Mouse (Mus musculus) spleen, adult 2 months (tissue): ENCODE measurements around the gene Gatad2a.

Experiments used
- CTCF ChIP-seq: fragments of 200-500 bp; IDR thresholded peaks from 2 replicates; pipeline ENCODE4 v1.5.1; 2011; ENCODE audit warnings: mild to moderate bottlenecking, inconsistent platforms; ENCODE audit not compliant: insufficient read depth, insufficient read length, insufficient replicate concordance; ENCODE audit errors: extremely low read depth
- POLR2A ChIP-seq: fragments of 200-500 bp; IDR thresholded peaks from 2 replicates; pipeline ENCODE4 v1.6.1; 2011; ENCODE audit warnings: low read depth, low read length, inconsistent platforms

GRCm38 (mm10) chr8:69998706-69999105 lies 2.5 kb upstream of the Gatad2a start:
- TF ChIP-seq CTCF = no peak
- TF ChIP-seq POLR2A = no peak
